Mouse (Mus musculus): ENCODE measurements at regions not wholly inside any gene's neighbourhood (a gene's known extent, or its start where the extent isn't known, plus 50 kb on each side); places are given as distances from the start of the nearest gene placed in this dataset.

DNA sequence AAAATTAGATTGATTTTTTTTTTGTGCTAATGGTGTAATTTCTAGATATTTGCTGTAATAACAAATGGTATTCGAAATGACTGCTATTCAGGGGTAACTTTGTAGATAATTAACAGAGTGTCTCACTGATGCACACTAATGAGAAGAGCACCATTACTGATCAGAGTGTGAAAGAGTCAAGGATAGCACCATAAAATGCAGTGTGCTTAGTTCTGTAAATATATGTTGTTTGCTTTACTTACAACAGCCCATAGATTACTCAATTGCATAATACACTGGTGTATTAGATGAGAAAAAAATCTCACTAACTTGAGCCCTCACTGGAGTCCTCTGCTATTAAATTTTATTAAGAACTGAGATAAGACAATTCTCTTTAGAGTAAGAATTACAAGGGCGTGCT is 800.1 kb upstream of the Cited2 start:
- H3K9ac ChIP-seq (ENCODE audit: low read depth, low read length) = no peak overlapping the region
- no peaks in the 10 kb centered on the region for H3K27me3 ChIP-seq (replicated peaks; ENCODE audit: control insufficient read depth, insufficient read depth, low read length)
- no peak overlapping the region for H3K4me3 ChIP-seq (ENCODE audit: low read depth, low read length)
- no peaks in the 10 kb centered on the region for H3K36me3 ChIP-seq (ENCODE audit: control insufficient read depth, insufficient read depth)
- no peak overlapping the region for H3K27ac ChIP-seq (ENCODE audit: low read depth, low read length)
- no peaks in the 10 kb centered on the region for H3K9me3 ChIP-seq (ENCODE audit: control insufficient read depth)
- H3K4me2 ChIP-seq (replicated peaks; ENCODE audit: low read depth) = no peak overlapping the region
- no peak for ATAC-seq
- WGBS = 38% methylated on average over 2 of the region's 2 CpGs
- no peaks in the 10 kb centered on the region for H3K4me1 ChIP-seq (replicated peaks; ENCODE audit: control insufficient read depth, insufficient read depth, low read length)
- no peak for TF ChIP-seq CTCF (IDR thresholded peaks at IDR 0.05; ENCODE audit: low read depth)

DNA sequence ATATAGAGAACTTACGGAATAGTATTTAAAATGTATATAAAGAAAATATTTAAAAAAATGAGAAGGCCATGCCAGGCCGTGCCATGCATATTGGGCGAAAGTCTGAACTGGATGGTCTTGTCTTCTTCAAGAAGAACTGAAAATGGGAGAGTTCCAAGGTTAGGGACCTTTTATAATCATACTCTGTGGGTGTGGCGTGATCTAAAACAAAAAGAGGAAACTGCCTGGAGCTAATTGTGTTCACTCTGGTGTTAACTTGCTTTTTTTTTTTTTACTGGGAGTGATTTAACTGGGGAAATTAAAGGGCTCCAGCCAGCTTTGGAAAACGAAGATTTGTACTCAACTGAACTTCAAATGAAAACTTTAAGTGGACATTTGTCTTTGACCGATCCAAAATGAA is 799.2 kb upstream of the Cited2 start:
- no peak for TF ChIP-seq CTCF (IDR thresholded peaks at IDR 0.05; ENCODE audit: low read depth)
- H3K4me2 ChIP-seq (replicated peaks; ENCODE audit: low read depth) = no peak overlapping the region
- H3K27ac ChIP-seq (ENCODE audit: low read depth, low read length) = no peak overlapping the region
- no peaks in the 10 kb centered on the region for H3K4me1 ChIP-seq (replicated peaks; ENCODE audit: control insufficient read depth, insufficient read depth, low read length)
- no peaks in the 10 kb centered on the region for H3K9me3 ChIP-seq (ENCODE audit: control insufficient read depth)
- 81% methylated on average over 6 of the region's 6 CpGs for WGBS
- H3K9ac ChIP-seq (ENCODE audit: low read depth, low read length) = no peak overlapping the region
- no peaks in the 10 kb centered on the region for H3K36me3 ChIP-seq (ENCODE audit: control insufficient read depth, insufficient read depth)
- ATAC-seq = no peak
- no peaks in the 10 kb centered on the region for H3K27me3 ChIP-seq (replicated peaks; ENCODE audit: control insufficient read depth, insufficient read depth, low read length)
- no peak overlapping the region for H3K4me3 ChIP-seq (ENCODE audit: low read depth, low read length)

DNA sequence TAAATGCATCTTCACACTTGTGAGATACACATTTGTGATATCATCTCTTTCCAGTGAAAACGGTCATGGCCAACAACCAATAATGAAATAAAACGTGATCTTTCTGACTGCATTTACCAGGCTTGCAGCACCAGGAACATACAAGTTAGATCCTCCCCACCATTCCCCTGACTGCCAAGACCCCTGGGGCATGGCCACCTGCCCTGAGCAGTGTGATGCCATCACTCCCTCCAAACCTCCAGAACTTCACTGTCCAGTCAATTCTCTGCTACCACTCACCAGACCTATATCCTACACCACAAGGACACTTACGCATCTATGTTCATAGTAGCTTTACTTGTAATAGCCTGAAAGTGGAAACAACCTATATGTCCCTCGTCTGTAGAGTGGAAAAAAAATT is 785.3 kb upstream of the Cited2 start:
- no peak for ATAC-seq
- no peak for TF ChIP-seq CTCF (IDR thresholded peaks at IDR 0.05; ENCODE audit: low read depth)
- no peak overlapping the region for H3K4me2 ChIP-seq (replicated peaks; ENCODE audit: low read depth)
- no peaks in the 10 kb centered on the region for H3K27me3 ChIP-seq (replicated peaks; ENCODE audit: control insufficient read depth, insufficient read depth, low read length)
- H3K36me3 ChIP-seq (ENCODE audit: control insufficient read depth, insufficient read depth) = no peaks in the 10 kb centered on the region
- H3K4me1 ChIP-seq (replicated peaks; ENCODE audit: control insufficient read depth, insufficient read depth, low read length) = no peaks in the 10 kb centered on the region
- WGBS = 91% methylated on average over 4 of the region's 4 CpGs
- H3K9me3 ChIP-seq (ENCODE audit: control insufficient read depth) = no peaks in the 10 kb centered on the region
- H3K9ac ChIP-seq (ENCODE audit: low read depth, low read length) = no peak overlapping the region
- H3K4me3 ChIP-seq (ENCODE audit: low read depth, low read length) = no peak overlapping the region
- no peak overlapping the region for H3K27ac ChIP-seq (ENCODE audit: low read depth, low read length)

DNA sequence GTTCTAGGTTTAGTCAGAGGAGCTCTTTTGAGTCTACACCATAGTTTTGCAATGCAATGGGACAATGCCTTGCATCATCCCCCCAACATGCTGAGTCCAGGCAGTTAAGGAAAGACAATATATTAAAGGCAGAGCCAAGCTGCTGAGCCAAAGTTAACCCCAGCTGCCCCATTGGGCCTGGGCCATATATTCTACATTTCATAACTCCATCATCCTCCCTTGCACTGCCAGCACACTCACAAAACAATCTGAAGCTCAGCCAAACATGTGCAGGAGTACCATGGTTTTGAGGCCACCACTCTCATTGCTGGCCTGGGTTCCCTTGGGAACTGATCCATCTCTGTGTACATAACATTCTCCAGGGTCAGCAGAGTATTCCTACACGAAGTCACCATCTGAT is 771.4 kb upstream of the Cited2 start:
- TF ChIP-seq CTCF (IDR thresholded peaks at IDR 0.05; ENCODE audit: low read depth) = no peak
- Histone ChIP-seq H3K4me3 (ENCODE audit: low read depth, low read length) (no peak overlapping the region), H3K4me2 (replicated peaks; ENCODE audit: low read depth) (no peak overlapping the region), H3K27ac (ENCODE audit: low read depth, low read length) (no peak overlapping the region), H3K4me1 (replicated peaks; ENCODE audit: control insufficient read depth, insufficient read depth, low read length) (no peaks in the 10 kb centered on the region), H3K9me3 (ENCODE audit: control insufficient read depth) (no peaks in the 10 kb centered on the region), H3K27me3 (replicated peaks; ENCODE audit: control insufficient read depth, insufficient read depth, low read length) (no peaks in the 10 kb centered on the region), H3K36me3 (ENCODE audit: control insufficient read depth, insufficient read depth) (no peaks in the 10 kb centered on the region), H3K9ac (ENCODE audit: low read depth, low read length) (no peak overlapping the region)
- ATAC-seq = no peak
- WGBS = 42% methylated on average over 1 of the region's 1 CpGs

GRCm38 (mm10) chr10:16960971-16961370 is 762.0 kb upstream of the Cited2 start:
- no peak overlapping the region for H3K9ac ChIP-seq (ENCODE audit: low read depth, low read length)
- ATAC-seq = no peak
- H3K27ac ChIP-seq (ENCODE audit: low read depth, low read length) = no peak overlapping the region
- no peak for TF ChIP-seq CTCF (IDR thresholded peaks at IDR 0.05; ENCODE audit: low read depth)
- no peak overlapping the region for H3K4me2 ChIP-seq (replicated peaks; ENCODE audit: low read depth)
- H3K36me3 ChIP-seq (ENCODE audit: control insufficient read depth, insufficient read depth) = no peaks in the 10 kb centered on the region
- WGBS = 62% methylated on average over 3 of the region's 3 CpGs
- H3K4me1 ChIP-seq (replicated peaks; ENCODE audit: control insufficient read depth, insufficient read depth, low read length) = no peaks in the 10 kb centered on the region
- no peak overlapping the region for H3K4me3 ChIP-seq (ENCODE audit: low read depth, low read length)
- H3K9me3 ChIP-seq (ENCODE audit: control insufficient read depth) = no peaks in the 10 kb centered on the region
- no peaks in the 10 kb centered on the region for H3K27me3 ChIP-seq (replicated peaks; ENCODE audit: control insufficient read depth, insufficient read depth, low read length)

- ATAC-seq = no peak
- Histone ChIP-seq H3K36me3 (ENCODE audit: control insufficient read depth, insufficient read depth) (no peaks in the 10 kb centered on the region), H3K9me3 (ENCODE audit: control insufficient read depth) (no peaks in the 10 kb centered on the region), H3K9ac (ENCODE audit: low read depth, low read length) (no peak overlapping the region), H3K4me3 (ENCODE audit: low read depth, low read length) (no peak overlapping the region), H3K27me3 (replicated peaks; ENCODE audit: control insufficient read depth, insufficient read depth, low read length) (no peaks in the 10 kb centered on the region), H3K27ac (ENCODE audit: low read depth, low read length) (no peak overlapping the region), H3K4me1 (replicated peaks; ENCODE audit: control insufficient read depth, insufficient read depth, low read length) (no peaks in the 10 kb centered on the region), H3K4me2 (replicated peaks; ENCODE audit: low read depth) (no peak overlapping the region)
- WGBS = 78% methylated on average over 2 of the region's 2 CpGs
- no peak for TF ChIP-seq CTCF (IDR thresholded peaks at IDR 0.05; ENCODE audit: low read depth)
These were observed 760.6 kb upstream of the Cited2 start for GRCm38 (mm10) chr10:16962463-16962862.

- H3K36me3 ChIP-seq (ENCODE audit: control insufficient read depth, insufficient read depth) = no peaks in the 10 kb centered on the region
- no peak for TF ChIP-seq CTCF (IDR thresholded peaks at IDR 0.05; ENCODE audit: low read depth)
- no peaks in the 10 kb centered on the region for H3K27me3 ChIP-seq (replicated peaks; ENCODE audit: control insufficient read depth, insufficient read depth, low read length)
- no peaks in the 10 kb centered on the region for H3K9me3 ChIP-seq (ENCODE audit: control insufficient read depth)
- no peaks in the 10 kb centered on the region for H3K4me1 ChIP-seq (replicated peaks; ENCODE audit: control insufficient read depth, insufficient read depth, low read length)
- WGBS = 38% methylated on average over 5 of the region's 5 CpGs
- no peak overlapping the region for H3K9ac ChIP-seq (ENCODE audit: low read depth, low read length)
- H3K4me2 ChIP-seq (replicated peaks; ENCODE audit: low read depth) = no peak overlapping the region
- H3K4me3 ChIP-seq (ENCODE audit: low read depth, low read length) = no peak overlapping the region
- H3K27ac ChIP-seq (ENCODE audit: low read depth, low read length) = no peak overlapping the region
- ATAC-seq = peak; percentile 89
These were observed 744.2 kb upstream of the Cited2 start for GRCm38 (mm10) chr10:16978770-16979169.
